Mouse (Mus musculus) liver, adult (tissue): ENCODE data around the gene Wdfy3.

Experiments
- GATA4 ChIP-seq: IDR thresholded peaks from 2 replicates; pipeline ENCODE4 v1.6.1; 2014; ENCODE audit warnings: mild to moderate bottlenecking, low read length; ENCODE audit not compliant: insufficient replicate concordance

The Wdfy3 gene

GRCm38 (mm10) chr5:102063013-102063752 lies 6.5 kb downstream of the Wdfy3 start:
- TF ChIP-seq GATA4: no peak

DNA sequence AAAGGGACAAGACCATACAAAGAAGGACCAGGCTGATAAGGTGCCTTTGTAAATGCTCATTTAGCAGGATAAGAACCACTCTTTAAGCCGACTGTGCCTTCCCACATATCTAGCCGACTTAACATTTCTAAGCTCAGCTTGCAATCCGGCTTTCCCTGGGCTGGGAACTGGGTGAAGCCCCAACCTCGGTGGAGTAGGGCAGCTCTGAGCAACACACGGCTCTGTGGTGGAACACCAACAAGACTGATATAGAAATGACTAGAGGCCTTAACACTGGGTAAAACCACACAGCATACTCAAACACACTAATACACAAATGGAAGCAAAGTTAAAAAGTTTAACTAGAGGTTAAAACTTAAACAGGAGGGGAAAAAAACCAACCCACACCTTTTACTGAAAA lies 7.9 kb downstream of the Wdfy3 start:
- TF ChIP-seq GATA4: no peak

DNA sequence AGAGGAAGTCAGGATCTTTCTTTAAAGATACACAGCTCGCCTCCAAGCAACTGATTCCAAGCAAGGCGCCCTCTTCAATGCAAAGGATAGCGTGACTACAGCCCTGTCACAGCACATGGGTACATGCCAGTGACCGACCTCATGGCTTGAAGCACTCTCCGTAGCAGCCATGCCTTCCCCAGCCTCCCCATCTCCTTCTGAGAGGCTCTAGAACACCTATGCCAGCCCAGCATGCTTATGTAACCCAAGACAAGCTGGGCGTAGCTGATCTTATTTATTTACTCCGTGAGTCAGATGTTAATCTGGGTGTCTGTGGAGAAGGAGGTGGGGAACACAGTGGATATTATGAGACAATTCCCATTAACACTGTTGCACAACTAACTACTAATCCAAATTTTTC lies 13.8 kb downstream of the Wdfy3 start:
- no peak for TF ChIP-seq GATA4

GRCm38 (mm10) chr5:102055130-102055641 lies 14.5 kb downstream of the Wdfy3 start:
- TF ChIP-seq GATA4: no peak

GRCm38 (mm10) chr5:102054511-102055093 lies 15.1 kb downstream of the Wdfy3 start:
- no peak for TF ChIP-seq GATA4

GRCm38 (mm10) chr5:102052906-102053305 lies 16.8 kb downstream of the Wdfy3 start:
- no peak for TF ChIP-seq GATA4

DNA sequence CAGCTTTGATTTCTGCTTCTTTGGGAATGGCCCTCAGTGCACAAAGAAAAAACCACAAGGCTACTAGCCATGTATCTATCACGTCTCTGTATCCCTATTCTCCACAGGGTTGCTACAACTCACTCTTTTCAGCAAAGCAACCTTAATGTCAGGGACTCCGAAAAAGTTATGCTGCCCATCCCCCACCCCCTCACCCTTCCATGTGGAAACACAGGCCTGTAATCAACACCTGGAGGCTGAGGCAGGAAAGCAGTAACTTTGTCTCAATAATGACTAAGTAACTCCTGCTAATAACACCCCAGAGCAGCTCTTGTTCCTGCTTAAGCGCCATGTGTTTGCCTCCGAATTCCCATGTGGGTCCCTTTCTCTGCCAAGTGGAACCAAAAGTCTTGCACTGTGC lies 17.3 kb downstream of the Wdfy3 start:
- TF ChIP-seq GATA4: no peak

- TF ChIP-seq GATA4: no peak
Measured at GRCm38 (mm10) chr5:102050677-102051076, 19.0 kb downstream of the Wdfy3 start.

DNA sequence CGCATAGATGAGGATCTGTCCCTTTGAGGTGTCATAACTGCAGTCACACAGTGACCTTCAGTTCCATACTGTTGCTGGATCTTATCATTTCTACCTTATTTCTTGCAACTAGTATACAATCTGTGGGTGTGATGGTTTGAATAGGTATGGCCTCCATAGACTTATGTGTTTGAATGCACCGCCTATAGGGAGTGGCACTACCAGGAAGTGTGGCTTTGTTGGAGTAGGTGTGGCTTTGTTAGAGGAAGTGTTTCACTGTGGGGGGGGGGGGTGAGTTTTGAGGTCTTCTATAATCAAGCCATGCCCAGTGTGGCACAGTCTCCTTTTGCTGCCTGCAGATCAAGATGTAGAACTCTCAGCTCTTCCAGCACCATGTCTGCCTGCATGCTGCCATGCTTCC lies 21.3 kb downstream of the Wdfy3 start:
- no peak for TF ChIP-seq GATA4

- TF ChIP-seq GATA4: no peak
Measured at GRCm38 (mm10) chr5:102046617-102047116, 23.1 kb downstream of the Wdfy3 start.

GRCm38 (mm10) chr5:102045636-102046616 lies 23.8 kb downstream of the Wdfy3 start:
- no peak for TF ChIP-seq GATA4

DNA sequence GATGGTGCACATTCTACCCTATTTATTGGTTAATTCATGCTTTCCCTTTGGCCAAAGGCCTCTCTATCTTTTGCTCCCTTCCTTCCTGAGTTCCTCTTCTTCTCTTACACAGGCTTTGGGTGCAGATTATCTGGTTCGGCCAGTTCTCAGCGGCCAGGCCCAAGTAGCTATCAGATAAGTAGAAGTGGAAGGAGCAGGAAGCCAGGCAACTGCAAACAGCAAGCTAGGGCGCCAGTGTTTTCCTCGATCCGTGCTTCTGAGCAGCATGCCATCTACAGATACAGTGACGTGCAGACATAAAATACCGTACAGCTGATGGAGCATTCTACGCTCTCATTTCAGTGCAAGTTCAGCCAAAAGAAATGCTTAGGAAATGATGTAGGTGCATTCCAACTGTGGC lies 24.5 kb downstream of the Wdfy3 start:
- TF ChIP-seq GATA4: 0 out of 2 replicates have a peak, but pooled peaks have one; percentile 47

DNA sequence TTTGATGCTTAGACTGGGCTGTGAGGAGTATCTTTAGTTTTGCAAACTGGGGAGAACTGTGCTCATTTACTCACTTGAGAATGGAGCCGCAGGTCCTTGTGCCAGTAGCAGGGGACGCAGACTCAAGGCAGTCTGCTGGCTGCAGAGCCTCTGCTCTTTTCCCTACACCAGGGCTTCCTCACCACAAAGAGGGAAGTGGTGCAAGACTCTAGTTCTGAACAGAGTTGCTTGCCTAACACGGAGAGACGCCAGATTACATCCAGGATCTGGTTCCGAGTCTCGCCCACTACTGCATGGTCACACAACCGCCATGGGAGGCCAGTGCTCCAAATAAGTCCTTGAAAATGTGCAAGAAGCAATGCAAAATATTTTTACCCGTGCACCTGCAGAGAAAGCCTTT lies 36.4 kb downstream of the Wdfy3 start:
- no peak for TF ChIP-seq GATA4

DNA sequence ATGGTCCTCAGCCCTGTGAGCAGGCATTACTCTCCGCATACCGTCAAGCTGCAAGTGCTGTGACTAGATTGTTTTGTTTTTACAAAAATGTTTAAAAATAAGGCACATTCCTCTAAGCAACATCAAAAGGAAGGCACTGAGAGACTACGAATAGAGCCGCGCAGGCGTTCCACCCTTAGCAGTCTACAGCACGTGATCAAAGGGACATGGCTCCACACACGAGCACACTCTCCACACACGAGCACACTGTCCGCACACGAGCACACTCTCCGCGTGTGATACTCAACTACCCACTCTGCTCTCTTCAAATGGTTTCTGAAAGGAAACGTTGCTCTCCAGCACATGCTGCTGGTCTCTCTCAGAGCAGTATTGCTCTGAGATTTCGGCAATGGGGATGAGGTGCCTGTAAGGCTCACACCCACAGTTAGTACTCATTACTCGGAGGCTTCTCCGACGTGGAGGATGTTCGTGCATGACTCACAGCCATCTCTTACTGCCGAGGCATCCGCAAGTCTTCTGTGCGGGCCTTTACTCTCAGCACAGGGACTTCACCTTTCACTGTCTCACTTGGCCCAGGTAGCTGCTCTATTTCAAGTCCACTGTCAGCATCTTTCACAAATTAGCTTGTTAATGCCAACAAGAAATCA lies 37.0 kb downstream of the Wdfy3 start:
- TF ChIP-seq GATA4: no peak

DNA sequence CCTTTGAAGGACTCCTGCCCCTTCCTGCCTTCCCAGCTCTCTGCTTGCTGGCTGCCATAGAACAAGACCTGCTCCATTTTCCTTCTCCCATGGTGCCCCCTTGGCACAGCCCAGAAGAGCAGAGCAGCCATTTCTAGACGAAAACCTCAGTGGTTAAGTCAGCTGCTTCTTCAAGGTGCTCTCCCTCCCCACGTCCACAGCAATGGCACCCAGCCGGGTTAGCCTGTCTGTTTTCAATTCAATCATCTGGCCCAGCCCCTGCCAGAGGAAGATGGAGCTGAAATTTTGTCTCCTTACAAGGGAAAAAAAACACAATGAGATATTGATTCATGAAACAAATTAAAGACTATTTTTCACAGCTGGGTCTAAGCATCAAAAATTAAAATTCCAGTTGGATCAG lies 37.5 kb downstream of the Wdfy3 start:
- no peak for TF ChIP-seq GATA4
